In the genomic region with DNA sequence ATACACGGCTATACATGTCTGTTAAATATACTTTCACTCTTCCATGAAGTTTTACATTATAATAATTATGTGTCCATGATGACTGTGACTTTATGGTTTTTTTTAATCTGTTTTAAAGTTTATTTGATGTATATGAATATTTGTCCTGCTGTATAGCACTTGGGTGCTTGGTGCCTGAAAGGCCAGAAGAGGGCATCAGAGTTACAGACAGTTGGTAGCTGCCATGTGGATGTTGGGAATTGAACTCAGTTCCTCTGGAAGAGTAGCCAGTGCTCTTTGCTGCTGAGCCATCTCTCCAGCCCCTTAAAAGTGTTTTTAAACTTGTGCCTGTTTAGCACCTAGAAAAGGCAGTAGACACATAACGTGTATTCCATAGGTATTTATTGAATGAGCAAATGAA, we compare ENCODE assay signal across 11 mouse cellular contexts. TPM values are rescaled to one million over a fixed set of nuclear protein-coding genes. Genes with fewer than 3 reads are reported as not detected.
DNase-seq lines count a peak whose midpoint lies in the region; ATAC-seq and TF ChIP-seq lines count a peak whose summit lies in the region.
"Had no signal": no experiment of that assay in that cellular context is flagged by ENCODE, and none has a peak within 500 bp of the region (broad histone marks: within the 10 kb centered on the region; RNA-seq: fewer than 3 reads in every experiment).

No protein-coding gene starts in this region.

- ATAC-seq in frontal cortex, adult (ENCODE audit: low TSS enrichment) = no peak

- TF ChIP-seq POLR2A in cerebellum, adult 2 months (IDR thresholded peaks at IDR 0.05; ENCODE audit: borderline replicate concordance, insufficient read depth, low read length) = no peak

- H3K4me3 ChIP-seq in cerebellum, adult 2 months (replicated peaks; ENCODE audit: insufficient read depth, low read depth, low read length) = no peak overlapping the region
- no peak overlapping the region for H3K4me3 ChIP-seq in layer of hippocampus, adult 2 months
- H3K4me3 ChIP-seq: heart, embryonic 13.5 days had no signal

- peak; percentile 34; the same call in 1 of the 2 replicates for TF ChIP-seq CTCF in cerebellum, adult 2 months (IDR thresholded peaks at IDR 0.05; ENCODE audit: borderline replicate concordance, insufficient read depth, low read depth, low read length)
- peak; percentile 85 for TF ChIP-seq CTCF in layer of hippocampus, adult 2 months (conservative IDR thresholded peaks at IDR 0.05)

- H3K4me1 ChIP-seq in cerebellum, adult 2 months (ENCODE audit: control insufficient read depth, insufficient read depth, low read length) = no peaks in the 10 kb centered on the region

- H3K27ac ChIP-seq in cerebellum, adult 2 months (ENCODE audit: insufficient read depth, low read length) = no peak overlapping the region
- no peak overlapping the region for H3K27ac ChIP-seq in layer of hippocampus, adult 2 months
- H3K27ac ChIP-seq: heart, embryonic 13.5 days had no signal

- no peak for DNase-seq in cerebellum, adult 2 months
- DNase-seq in cerebellum, postnatal 36 days = no peak
- DNase-seq in layer of hippocampus, adult 2 months (ENCODE audit: low spot score in 2 of 2) = no peak
- DNase-seq in layer of hippocampus, postnatal 14 days (ENCODE audit: low spot score in 2 of 2) = no peak
- DNase-seq in MN1 (ENCODE audit: low spot score) = peak; percentile 26
- peak; percentile 35 to 55 for DNase-seq in kidney, postnatal 36 days
- no peak for DNase-seq in thymus, postnatal 4 days
- DNase-seq: cerebellum, adult 9-10 months had no signal

- no peaks in the 10 kb centered on the region for H3K27me3 ChIP-seq in cerebellum, adult 2 months (ENCODE audit: control insufficient read depth, insufficient read depth, low read length)
- H3K27me3 ChIP-seq: heart, embryonic 13.5 days had no signal

- 87% methylated on average over 2 of the region's 2 CpGs for WGBS in cerebellum, adult 2 months

RNA-seq across cellular contexts. Expression of a gene that starts 21.4 kb away (rescaled TPM):
- 39.3 and 45.0 TPM in 2 replicates for polyA plus RNA-seq in cerebellum, adult 2 months (2012; rRNA removed)
- 10 to 100 TPM; 25.2 to 26.8 TPM for total RNA-seq in layer of hippocampus, adult 2 months (2021)
- 10 to 100 TPM; 23.4 to 29.0 TPM for total RNA-seq in layer of hippocampus, postnatal 14 days (2021)
- polyA plus RNA-seq: G1E had no signal

Comparison
In these comparisons a context has a peak if more than half of its experiments do, and no peak if none do; other contexts are left out.
1. DNase-seq: peak in MN1 (single experiment) and kidney, postnatal 36 days (2 of 2); none in cerebellum, adult 2 months (0 of 2), cerebellum, postnatal 36 days (0 of 2), layer of hippocampus, adult 2 months (0 of 2), layer of hippocampus, postnatal 14 days (0 of 2) and thymus, postnatal 4 days (single experiment).